Mouse (Mus musculus) kidney, embryonic 16.5 days (tissue): ENCODE results near the gene Lrp11. TPM values are rescaled to one million over a fixed set of nuclear protein-coding genes. Genes with fewer than 3 reads are reported as not detected.

Experiments
- ATAC-seq: fragments of 200-750 bp; cut with Nextera tagmentation; 2 replicates; pipeline ENCODE4 v1.8.0; 2017; ENCODE audit warnings: moderate TSS enrichment; ENCODE audit not compliant: low FRiP score, low TSS enrichment
- H3K27ac ChIP-seq: fragments of 300-500 bp; sonication (generic); 2 replicates; pipeline ENCODE4 v1.5.1; 2014; ENCODE audit warnings: low read length
- H3K27me3 ChIP-seq: fragments of 300-500 bp; sonication (generic); 2 replicates; pipeline ENCODE4 v1.6.1; 2014; ENCODE audit warnings: low read length, control low read depth, mixed read lengths; ENCODE audit not compliant: insufficient read depth
- H3K36me3 ChIP-seq: fragments of 300-500 bp; sonication (generic); 2 replicates; pipeline ENCODE4 v1.6.1; 2014; ENCODE audit warnings: low read length, control low read depth, mixed read lengths; ENCODE audit not compliant: insufficient read depth
- H3K4me1 ChIP-seq: fragments of 300-500 bp; sonication (generic); 2 replicates; pipeline ENCODE4 v1.6.1; 2014; ENCODE audit warnings: low read length, control low read depth, mixed read lengths; ENCODE audit not compliant: insufficient read depth
- H3K4me2 ChIP-seq: fragments of 300-500 bp; sonication (generic); replicated peaks from 2 replicates; pipeline ENCODE4 v1.6.1; 2014; ENCODE audit warnings: low read depth, low read length
- H3K4me3 ChIP-seq: fragments of 300-500 bp; sonication (generic); 2 replicates; pipeline ENCODE4 v1.5.1; 2014; ENCODE audit warnings: mild to moderate bottlenecking, low read length
- H3K9ac ChIP-seq: fragments of 300-500 bp; sonication (generic); replicated peaks from 2 replicates; pipeline ENCODE4 v1.6.1; 2014; ENCODE audit warnings: low read length
- H3K9me3 ChIP-seq: fragments of 300-500 bp; sonication (generic); 2 replicates; pipeline ENCODE4 v1.6.1; 2016; ENCODE audit warnings: low read length, control low read depth
- WGBS: fragments of 180-500 bp; shearing (Covaris S2); extraction: QIAGEN DNeasy Blood & Tissue Kit; methylation state at CpG from one replicate; pipeline ENCODE4 v1.1.7; 2014; 5-methylcytosine and 5-hydroxymethylcytosine counted together
- polyA plus RNA-seq: library from polyadenylated mRNA; unstranded; fragments of >200 nt; fragmentation: Nextera tagmentation; extraction: Ambion mirVana; gene quantifications from 2 replicates; pipeline ENCODE4 v1.2.1, GENCODE M21; 2015

The Lrp11 gene
- polyA plus RNA-seq, 1 experiment from 2014 or later, result 1.7 TPM

- H3K9ac ChIP-seq, result no peak overlapping the region
- H3K4me3 ChIP-seq, result no peak overlapping the region
- H3K27me3 ChIP-seq, result no peaks in the 10 kb centered on the region
- peak; percentile 51; the same call in 1 of the 2 replicates for ATAC-seq
- WGBS, result 53% methylated on average over 2 of the region's 2 CpGs
- H3K36me3 ChIP-seq, result peaks cover 25% of the 10 kb centered on the region
- H3K4me2 ChIP-seq, result no peak overlapping the region
- no peaks in the 10 kb centered on the region for H3K9me3 ChIP-seq
- no peaks in the 10 kb centered on the region for H3K4me1 ChIP-seq
- no peak overlapping the region for H3K27ac ChIP-seq
These were observed 61.5 kb downstream of the Lrp11 start for GRCm38 (mm10) chr10:7651057-7651456.

GRCm38 (mm10) chr10:7662471-7663141 is 73.0 kb downstream of the Lrp11 start:
- no peaks in the 10 kb centered on the region for H3K27me3 ChIP-seq
- ATAC-seq, result peak; percentile 89
- under 1% methylated on average over 44 of the region's 44 CpGs for WGBS
- peak overlapping the region; percentile 98 for H3K4me3 ChIP-seq
- H3K4me1 ChIP-seq, result peaks cover 14% of the 10 kb centered on the region
- H3K9me3 ChIP-seq, result no peaks in the 10 kb centered on the region
- H3K4me2 ChIP-seq, result peak overlapping the region; percentile 90
- peak overlapping the region; percentile 94 for H3K27ac ChIP-seq
- H3K9ac ChIP-seq, result peak overlapping the region; percentile 95
- H3K36me3 ChIP-seq, result no peaks in the 10 kb centered on the region

GRCm38 (mm10) chr10:7663159-7664026 is 73.8 kb downstream of the Lrp11 start:
- Histone ChIP-seq H3K4me3 (peak overlapping the region; percentile 98), H3K4me1 (peaks cover 20% of the 10 kb centered on the region), H3K9me3 (no peaks in the 10 kb centered on the region), H3K9ac (peak overlapping the region; percentile 95), H3K27me3 (no peaks in the 10 kb centered on the region), H3K27ac (peak overlapping the region; percentile 94), H3K36me3 (no peaks in the 10 kb centered on the region), H3K4me2 (peak overlapping the region; percentile 90)
- peak; percentile 94 for ATAC-seq
- under 1% methylated on average over 63 of the region's 64 CpGs for WGBS

- H3K9ac ChIP-seq, result peak overlapping the region; percentile 95
- no peaks in the 10 kb centered on the region for H3K36me3 ChIP-seq
- ATAC-seq, result no peak
- 58% methylated on average over 6 of the region's 6 CpGs for WGBS
- peak overlapping the region; percentile 94; the same call in 1 of the 2 replicates for H3K27ac ChIP-seq
- H3K4me3 ChIP-seq, result peak overlapping the region; percentile 98
- H3K27me3 ChIP-seq, result no peaks in the 10 kb centered on the region
- H3K4me1 ChIP-seq, result peaks cover 21% of the 10 kb centered on the region
- peak overlapping the region; percentile 90 for H3K4me2 ChIP-seq
- no peaks in the 10 kb centered on the region for H3K9me3 ChIP-seq
These were observed 74.5 kb downstream of the Lrp11 start for GRCm38 (mm10) chr10:7664027-7664526.

GRCm38 (mm10) chr10:7664889-7665288 is 75.3 kb downstream of the Lrp11 start:
- peaks cover 21% of the 10 kb centered on the region for H3K4me1 ChIP-seq
- 93% methylated on average over 1 of the region's 1 CpGs for WGBS
- no peak overlapping the region for H3K4me3 ChIP-seq
- ATAC-seq, result no peak
- no peaks in the 10 kb centered on the region for H3K9me3 ChIP-seq
- no peak overlapping the region for H3K27ac ChIP-seq
- H3K36me3 ChIP-seq, result peaks cover 6% of the 10 kb centered on the region; the same call in 1 of the 2 replicates
- no peaks in the 10 kb centered on the region for H3K27me3 ChIP-seq
- H3K9ac ChIP-seq, result no peak overlapping the region
- no peak overlapping the region for H3K4me2 ChIP-seq

GRCm38 (mm10) chr10:7667342-7667802 is 77.8 kb downstream of the Lrp11 start, which contains the start of gene Nup43:
Gene Nup43, plus strand, starts transcription at chr10:7667503.
- Histone ChIP-seq H3K9me3 (no peaks in the 10 kb centered on the region), H3K4me3 (peak within 1 kb of the TSS; percentile 94), H3K4me1 (peaks cover 15% of the 10 kb centered on the region), H3K36me3 (peaks cover 20% of the 10 kb centered on the region; the same call in 1 of the 2 replicates), H3K9ac (peak within 1 kb of the TSS; percentile 86), H3K27me3 (no peaks in the 10 kb centered on the region), H3K27ac (peak within 1 kb of the TSS; percentile 92), H3K4me2 (peak within 1 kb of the TSS; percentile 82)
- peak; percentile 85 for ATAC-seq
- WGBS, result under 1% methylated on average over 24 of the region's 24 CpGs

GRCm38 (mm10) chr10:7673673-7674072 is 84.1 kb downstream of the Lrp11 start:
- Histone ChIP-seq H3K9me3 (no peaks in the 10 kb centered on the region), H3K4me1 (no peaks in the 10 kb centered on the region; the same call in 1 of the 2 replicates), H3K4me3 (no peak overlapping the region), H3K27me3 (no peaks in the 10 kb centered on the region), H3K27ac (no peak overlapping the region), H3K4me2 (no peak overlapping the region), H3K9ac (no peak overlapping the region), H3K36me3 (peaks cover 68% of the 10 kb centered on the region)
- ATAC-seq, result 0 out of 2 replicates have a peak, but pooled peaks have one; percentile 57
- WGBS, result 60% methylated on average over 1 of the region's 1 CpGs

Other genes starting within 250 kb of the Lrp11 start
- 2.5 and 3.6 TPM in 2 replicates for gene Ulbp1, start 116.2 kb upstream of the Lrp11 start, polyA plus RNA-seq
- 52.2 and 56.8 TPM in 2 replicates for gene Nup43, start 77.7 kb downstream of the Lrp11 start, polyA plus RNA-seq
- 120 and 124 TPM in 2 replicates for gene Pcmt1, start 91.3 kb downstream of the Lrp11 start, polyA plus RNA-seq
- gene Lats1, start 91.4 kb downstream of the Lrp11 start, polyA plus RNA-seq, result 7.4 and 9.4 TPM in 2 replicates
- gene Katna1, start 136.2 kb downstream of the Lrp11 start, polyA plus RNA-seq, result 57.5 and 58.7 TPM in 2 replicates
- 100 and 102 TPM in 2 replicates for gene Ginm1, start 203.0 kb downstream of the Lrp11 start, polyA plus RNA-seq
- 40.8 and 41.2 TPM in 2 replicates for gene Ppil4, start 203.1 kb downstream of the Lrp11 start, polyA plus RNA-seq
- gene Zc3h12d, start 242.7 kb downstream of the Lrp11 start, polyA plus RNA-seq, result 0.16 and 0.17 TPM in 2 replicates